Mouse (Mus musculus) kidney, adult 2 months (tissue): Measurements from ENCODE around the gene Sema4f.

Source experiments
- CTCF ChIP-seq: fragments of 200-500 bp; conservative IDR thresholded peaks from 2 replicates; pipeline ENCODE4 v1.5.1; 2011; ENCODE audit warnings: low read depth, mild to moderate bottlenecking, control low read depth, low read length, moderate library complexity, mixed read lengths; ENCODE audit not compliant: insufficient read depth, insufficient read length
- POLR2A ChIP-seq: fragments of 200-500 bp; IDR thresholded peaks from one replicate; pipeline ENCODE4 v1.6.1; 2011; ENCODE audit warnings: low read depth, low read length, control low read depth

- TF ChIP-seq CTCF: no peak
- no peak for TF ChIP-seq POLR2A
Observed at GRCm38 (mm10) chr6:82906985-82907384, 32.6 kb downstream of the Sema4f start.
